Mouse (Mus musculus) layer of hippocampus, adult 9-10 months (tissue): Measurements from ENCODE around the gene Gm7697.
"Not testable (repeated sequence)": the region's sequence is repeated elsewhere in the genome, so short reads cannot be mapped to it uniquely, and the experiment has no call there.

Experiments used
- DNase-seq: peaks from one replicate; pipeline ENCODE4 v3.0.0; 2022; ENCODE audit warnings: low spot score

The Gm7697 gene

DNA sequence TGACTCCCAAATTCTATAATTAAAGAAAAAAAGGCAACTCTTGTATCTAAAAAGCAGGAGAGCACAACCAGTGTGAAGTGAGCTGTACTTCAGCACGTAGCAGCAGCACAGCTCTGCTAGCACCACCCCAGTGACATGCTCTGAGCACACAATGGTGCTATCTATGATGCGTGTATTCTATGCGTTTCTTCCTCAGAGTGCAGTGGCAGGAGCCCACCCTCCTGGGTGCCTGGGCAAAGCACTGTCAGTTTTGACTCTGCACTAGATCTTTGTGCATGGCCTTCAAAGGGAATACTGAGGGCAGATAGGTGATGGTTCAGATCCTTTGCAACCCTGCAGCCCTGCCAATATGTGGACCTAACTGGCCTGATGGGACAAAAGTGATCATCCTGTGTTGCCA is at the start of gene Gm7697:
Gm7697 (minus strand) TSS at position 101 of the 400 bp plus-strand sequence.
- DNase-seq = not testable (repeated sequence)

DNA sequence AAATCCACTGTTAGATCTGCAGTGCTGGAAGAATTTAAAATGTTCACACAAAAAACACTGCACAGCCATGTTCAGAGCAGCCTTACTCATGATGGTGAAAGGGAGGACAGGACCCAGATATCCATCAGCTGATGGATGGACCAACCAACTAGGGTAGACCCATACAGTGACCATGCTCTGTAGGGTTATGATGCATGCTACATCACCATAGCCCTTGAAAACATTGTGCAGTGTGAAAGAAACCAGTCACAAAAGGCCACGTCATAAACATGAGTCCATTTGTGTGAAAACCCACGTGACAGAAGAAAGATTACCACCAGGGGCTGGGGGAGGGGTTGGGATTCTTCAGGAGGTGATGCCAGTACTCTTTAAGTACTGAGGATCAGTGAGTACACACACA is 28.5 kb upstream of the Gm7697 start:
- not testable (repeated sequence) for DNase-seq

DNA sequence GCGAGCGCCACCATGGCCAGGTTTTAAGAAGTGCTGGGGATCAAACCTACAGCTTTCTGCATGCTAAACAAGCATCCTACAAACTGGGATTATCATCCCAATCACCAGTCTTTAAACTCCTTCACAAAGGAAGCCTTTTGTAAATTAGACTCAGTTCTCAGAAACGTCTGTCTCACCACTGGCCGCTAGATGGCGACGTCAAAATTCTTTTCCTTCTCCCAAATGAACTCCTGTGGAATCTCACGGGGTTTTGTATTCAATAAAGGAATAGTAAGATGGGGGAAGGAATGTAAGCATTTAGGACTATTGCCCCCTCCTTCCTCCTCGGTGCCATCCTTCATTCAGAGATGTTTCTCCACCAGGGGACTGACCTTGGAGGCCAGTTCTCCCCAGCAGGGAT is 26.8 kb upstream of the Gm7697 start:
- DNase-seq = peak; percentile 55

DNA sequence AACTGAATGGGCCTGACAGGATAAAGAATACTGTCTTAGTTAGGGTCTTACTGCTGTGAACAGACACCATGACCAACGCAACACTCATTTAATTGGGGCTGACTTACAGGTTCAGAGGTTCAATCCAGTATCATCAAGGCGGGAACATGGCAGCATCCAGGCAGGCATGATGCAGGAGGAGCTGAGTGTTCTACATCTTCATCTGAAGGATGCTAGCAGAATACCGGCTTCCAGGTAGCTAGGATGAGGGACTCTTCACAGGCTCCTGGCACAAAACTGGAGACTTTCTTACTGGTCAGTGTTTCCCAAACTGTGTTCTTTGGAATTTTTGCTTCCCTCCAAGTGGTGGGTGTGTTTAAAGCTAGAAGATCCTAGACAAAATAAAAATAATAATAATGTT is 25.3 kb upstream of the Gm7697 start:
- DNase-seq = not testable (repeated sequence)

DNA sequence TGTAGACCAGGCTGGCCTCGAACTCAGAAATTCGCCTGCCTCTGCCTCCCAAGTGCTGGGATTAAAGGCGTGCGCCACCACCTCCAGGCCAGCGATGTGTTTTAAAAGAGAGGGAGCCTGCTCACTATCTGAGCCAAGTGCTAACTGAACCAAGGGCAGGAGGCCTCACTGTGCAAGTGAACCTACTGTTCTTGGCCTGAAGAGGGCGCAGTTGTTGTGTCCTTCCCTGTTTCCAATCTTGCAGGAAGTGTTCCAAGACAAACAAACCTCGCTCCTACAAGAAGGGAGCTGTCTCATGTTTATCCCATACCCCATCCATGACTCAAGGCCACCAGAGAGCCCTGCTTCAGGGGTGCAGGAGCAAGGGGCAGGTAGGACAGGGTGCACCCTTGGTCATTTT is 24.4 kb upstream of the Gm7697 start:
- not testable (repeated sequence) for DNase-seq

DNA sequence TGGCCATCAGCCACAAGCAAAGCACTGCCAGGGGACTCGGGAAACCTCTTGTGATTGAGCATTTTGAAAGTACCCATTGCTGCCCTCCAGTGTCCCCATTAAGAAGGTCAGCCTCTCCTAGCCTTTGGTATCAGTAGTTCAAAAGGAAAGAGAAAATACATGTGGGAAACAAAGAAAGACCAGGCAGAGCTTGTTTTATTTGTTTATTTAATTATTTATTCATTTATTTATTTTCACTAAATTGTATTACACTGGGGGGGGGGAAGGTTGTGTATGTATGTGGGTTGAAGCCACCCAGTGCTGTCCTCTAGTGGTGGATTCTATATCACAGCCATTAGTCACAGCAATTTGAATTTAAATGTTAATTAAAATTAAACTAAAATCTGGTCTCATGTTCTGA is 22.2 kb upstream of the Gm7697 start:
- DNase-seq = not testable (repeated sequence)

DNA sequence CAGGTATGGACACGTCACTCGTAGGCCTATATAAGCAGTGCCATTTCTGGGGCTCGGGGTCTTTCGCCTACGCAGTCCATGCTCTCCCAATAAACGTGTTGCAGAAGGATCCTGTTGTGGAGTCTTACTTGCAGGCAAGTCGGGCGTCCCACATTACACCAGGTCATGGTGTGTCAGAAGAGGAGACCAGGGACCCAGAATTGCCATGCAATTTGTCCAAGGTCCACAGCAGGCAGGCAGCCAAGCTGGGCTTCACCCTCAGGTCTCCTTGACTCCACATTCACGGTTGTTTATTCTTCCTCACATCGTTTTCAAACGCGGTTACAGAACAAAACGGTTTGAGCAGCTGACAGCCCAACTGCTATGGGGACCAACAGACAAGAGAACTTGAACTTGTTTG is 21.7 kb upstream of the Gm7697 start:
- not testable (repeated sequence) for DNase-seq

DNA sequence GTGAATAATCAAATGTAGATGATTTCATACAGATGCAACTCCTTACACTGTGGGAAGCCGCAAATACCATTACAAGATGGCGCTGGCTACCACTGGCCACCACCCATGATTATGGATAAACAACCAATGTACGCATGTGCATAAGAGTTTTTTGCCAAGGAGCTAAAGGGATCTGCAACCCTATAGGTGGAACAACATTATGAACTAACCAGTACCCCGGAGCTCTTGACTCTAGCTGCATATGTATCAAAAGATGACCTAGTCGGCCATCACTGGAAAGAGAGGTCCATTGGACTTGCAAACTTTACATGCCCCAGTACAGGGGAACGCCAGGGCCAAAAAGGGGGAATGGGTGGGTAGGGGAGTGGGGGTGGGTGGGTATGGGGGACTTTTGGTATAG is 21.2 kb upstream of the Gm7697 start:
- not testable (repeated sequence) for DNase-seq

DNA sequence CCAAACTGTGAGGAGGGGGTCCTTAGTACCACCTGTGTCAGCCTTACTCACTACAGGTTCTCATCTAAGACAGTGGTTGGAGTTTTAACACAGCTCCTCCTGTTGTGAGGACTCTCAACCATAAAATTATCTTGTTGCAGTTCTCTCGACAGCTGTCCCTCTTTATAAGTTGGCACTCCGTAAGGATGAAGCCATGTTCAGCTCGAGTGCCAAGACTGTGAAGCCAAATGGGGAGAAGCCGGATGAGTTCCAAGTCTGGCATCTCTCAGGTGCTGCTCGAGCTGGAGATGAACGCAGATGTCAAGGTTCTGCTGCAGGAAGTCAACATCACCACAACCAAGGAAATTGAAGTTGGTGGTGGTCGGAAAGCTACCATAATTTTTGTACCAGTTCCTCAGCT is 18.0 kb upstream of the Gm7697 start:
- DNase-seq = not testable (repeated sequence)

DNA sequence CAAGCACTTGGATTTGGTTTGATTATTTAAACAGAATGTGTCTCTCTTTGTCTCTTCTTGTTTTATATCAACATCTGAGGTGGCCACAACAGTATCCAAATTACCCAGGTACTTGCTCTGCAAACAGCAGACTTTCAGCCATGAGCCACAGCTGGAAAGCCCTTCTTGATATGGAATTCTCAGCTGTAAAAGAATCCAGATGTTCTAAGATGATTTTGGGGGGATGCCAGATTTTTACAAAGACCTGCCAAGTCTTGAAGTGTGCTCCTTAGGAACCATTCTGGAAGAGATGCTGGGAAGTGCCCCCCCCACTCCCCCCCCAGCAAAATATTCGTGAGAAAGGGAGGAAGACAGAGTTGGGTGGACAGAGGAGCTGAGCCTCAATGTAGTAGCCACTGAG is 17.6 kb upstream of the Gm7697 start:
- not testable (repeated sequence) for DNase-seq

DNA sequence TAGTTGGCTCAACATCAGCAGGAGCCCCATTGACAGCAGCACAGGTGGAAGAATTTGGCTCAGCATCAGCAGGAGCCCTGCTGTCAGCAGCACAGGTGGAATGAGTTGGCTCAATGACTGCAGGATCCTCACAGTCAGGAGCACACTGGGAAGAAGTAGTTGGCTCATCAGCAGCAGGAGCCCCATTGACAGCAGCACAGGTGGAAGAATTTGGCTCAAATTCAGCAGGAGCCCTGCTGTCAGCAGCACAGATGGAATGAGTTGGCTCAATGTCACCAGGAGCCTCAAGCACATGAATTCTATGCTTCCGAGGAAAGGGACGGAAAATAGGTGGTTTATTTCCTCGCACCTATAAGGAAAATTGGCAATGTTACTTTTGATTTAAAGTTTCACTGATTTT is 47.8 kb downstream of the Gm7697 start:
- not testable (repeated sequence) for DNase-seq

DNA sequence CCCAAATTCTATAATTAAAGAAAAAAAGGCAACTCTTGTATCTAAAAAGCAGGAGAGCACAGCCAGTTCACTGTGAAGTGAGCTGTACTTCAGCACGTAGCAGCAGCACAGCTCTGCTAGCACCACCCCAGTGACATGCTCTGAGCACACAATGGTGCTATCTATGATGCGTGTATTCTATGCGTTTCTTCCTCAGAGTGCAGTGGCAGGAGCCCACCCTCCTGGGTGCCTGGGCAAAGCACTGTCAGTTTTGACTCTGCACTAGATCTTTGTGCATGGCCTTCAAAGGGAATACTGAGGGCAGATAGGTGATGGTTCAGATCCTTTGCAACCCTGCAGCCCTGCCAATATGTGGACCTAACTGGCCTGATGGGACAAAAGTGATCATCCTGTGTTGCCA is 69.3 kb downstream of the Gm7697 start, which contains the start of gene Gm9495:
Gm9495 (minus strand) TSS at position 101 of the 400 bp plus-strand sequence.
- DNase-seq = not testable (repeated sequence)
